Mouse (Mus musculus) testis, postnatal 10 days (tissue): ENCODE data around the gene Dlx1.

Experiments used
- DNase-seq: peaks from one replicate; pipeline ENCODE4 v3.0.0; 2021; ENCODE audit warnings: low spot score

Gene Dlx1

GRCm38 (mm10) chr2:71546640-71547071, 18.7 kb downstream of the Dlx1 start, which contains the start of gene Dlx2:
Gene Dlx2, minus strand, starts transcription at chr2:71546754.
- peak; percentile 56 for DNase-seq

GRCm38 (mm10) chr2:71547829-71548228, 19.9 kb downstream of the Dlx1 start:
- DNase-seq = peak; percentile 88

- DNase-seq = no peak
These were observed 22.4 kb downstream of the Dlx1 start for GRCm38 (mm10) chr2:71550330-71550729.

- DNase-seq = no peak
These were observed 23.8 kb downstream of the Dlx1 start for GRCm38 (mm10) chr2:71551704-71552103.

DNA sequence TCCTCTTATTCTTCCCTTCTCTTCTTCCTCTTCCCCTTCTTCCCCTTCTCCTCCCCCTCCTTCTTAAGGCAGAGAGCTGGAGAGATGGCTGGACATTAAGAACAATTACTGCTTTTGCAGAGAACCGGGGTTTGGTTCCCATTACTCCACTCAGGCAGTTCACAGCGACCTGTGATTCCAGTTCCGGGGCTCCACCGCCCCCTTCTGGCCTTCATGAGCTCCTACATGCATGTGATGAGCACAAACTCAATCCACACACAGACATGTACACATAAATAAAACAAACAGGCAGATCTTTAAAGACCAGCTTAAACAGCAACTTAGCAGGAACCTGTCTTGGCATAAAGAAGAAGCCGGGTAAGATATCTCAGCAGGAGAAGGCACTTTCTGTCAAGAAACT, 28.2 kb downstream of the Dlx1 start:
- DNase-seq = no peak

DNA sequence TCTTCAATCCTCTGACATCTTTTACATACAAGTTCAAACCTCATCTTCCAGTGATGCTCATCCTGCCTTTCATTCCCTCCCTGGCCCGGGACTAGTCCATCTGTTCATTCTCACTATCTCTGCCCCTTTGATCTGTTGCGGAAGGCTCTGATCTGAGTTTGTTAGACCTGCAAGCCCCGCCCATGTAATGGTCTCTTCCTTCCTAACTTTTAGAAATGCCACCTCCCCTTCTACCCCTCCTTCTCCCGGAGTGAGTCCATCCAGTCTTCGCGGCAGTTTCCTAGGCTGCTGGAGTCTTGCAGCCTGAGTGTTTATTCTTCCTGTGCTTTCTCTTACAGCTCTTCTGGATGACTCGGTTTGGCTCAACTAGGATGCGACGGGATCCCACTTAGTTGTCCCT, 38.6 kb downstream of the Dlx1 start:
- DNase-seq = no peak

- DNase-seq = no peak
These were observed 45.8 kb downstream of the Dlx1 start for GRCm38 (mm10) chr2:71573736-71574135.

DNA sequence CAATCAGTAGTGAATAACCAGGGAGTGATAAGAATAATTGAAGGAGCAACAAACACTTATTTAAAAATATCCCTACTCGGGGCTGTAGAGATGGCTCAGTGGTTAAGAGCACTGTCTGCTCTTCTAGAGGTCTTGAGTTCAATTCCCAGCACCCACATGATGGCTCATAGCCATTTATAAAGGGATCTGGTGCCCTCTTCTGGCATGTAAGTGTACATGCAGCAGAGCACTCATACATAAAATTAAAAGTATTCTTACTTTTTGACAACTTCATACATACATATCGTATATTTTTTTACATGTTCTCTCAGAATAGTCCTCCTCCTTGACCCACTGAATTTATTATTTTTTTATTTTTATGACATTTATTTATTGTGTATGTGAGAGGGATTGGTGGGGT, 49.1 kb downstream of the Dlx1 start:
- no peak for DNase-seq

GRCm38 (mm10) chr2:71580632-71581466, 52.9 kb downstream of the Dlx1 start:
- DNase-seq = peak; percentile 73

GRCm38 (mm10) chr2:71581488-71581887, 53.6 kb downstream of the Dlx1 start:
- no peak for DNase-seq
